Mouse (Mus musculus): ENCODE measurements around the gene Lrrc74a. TPM values are rescaled to one million over a fixed set of nuclear protein-coding genes. Genes with fewer than 3 reads are reported as not detected.

Lrrc74a gene
- total and polyA plus RNA-seq, 3 experiments, result not detected

- TF ChIP-seq ETS1 (conservative IDR thresholded peaks at IDR 0.05; ENCODE audit: low read depth, low read length), result no peak
- TF ChIP-seq MYC (IDR thresholded peaks at IDR 0.05; ENCODE audit: low read depth, low read length), result no peak
- no peak for TF ChIP-seq BHLHE40 (IDR thresholded peaks at IDR 0.05; ENCODE audit: low read depth, low read length)
- TF ChIP-seq POLR2AphosphoS2 (IDR thresholded peaks at IDR 0.05; ENCODE audit: low read depth, low read length), result no peak
- no peak for TF ChIP-seq MXI1 (IDR thresholded peaks at IDR 0.05; ENCODE audit: low read depth, low read length)
- no peak; the same call in 1 of the 2 replicates for TF ChIP-seq RAD21 (IDR thresholded peaks at IDR 0.05; ENCODE audit: low read depth, low read length)
- no peak for TF ChIP-seq HCFC1 (IDR thresholded peaks at IDR 0.05; ENCODE audit: low read depth, low read length)
- TF ChIP-seq ZMIZ1 (IDR thresholded peaks at IDR 0.05; ENCODE audit: low read depth, low read length), result no peak
- no peak for TF ChIP-seq NRF1 (IDR thresholded peaks at IDR 0.05; ENCODE audit: low read depth, low read length)
- no peak for TF ChIP-seq E2F4 (IDR thresholded peaks at IDR 0.05; ENCODE audit: insufficient replicate concordance, low read depth, low read length)
- TF ChIP-seq POLR2A (IDR thresholded peaks at IDR 0.05; ENCODE audit: low read depth, low read length), result no peak
- no peak for TF ChIP-seq JUND (conservative IDR thresholded peaks at IDR 0.05; ENCODE audit: low read depth, low read length)
- no peak for TF ChIP-seq ZC3H11A (IDR thresholded peaks at IDR 0.05; ENCODE audit: low read depth, low read length)
- no peak for TF ChIP-seq CHD2 (IDR thresholded peaks at IDR 0.05; ENCODE audit: low read length)
- no peak for TF ChIP-seq GABPA (IDR thresholded peaks at IDR 0.05; ENCODE audit: insufficient replicate concordance, low read depth, low read length)
- H3K4me1 ChIP-seq (ENCODE audit: control insufficient read depth in 1 of 2, insufficient read depth in 2 of 2), result peaks cover 30 to 68% of the 10 kb centered on the region in 2 experiments
- no peak overlapping the region for H3K27ac ChIP-seq (ENCODE audit: insufficient read depth, low read depth)
- peaks cover 2% of the 10 kb centered on the region for H3K9me3 ChIP-seq (replicated peaks; ENCODE audit: low read length)
- H3K27me3 ChIP-seq (replicated peaks), result no peaks in the 10 kb centered on the region
- in situ Hi-C loops (cut with MboI; ENCODE audit: low pct_ligation_motif_present, low pct_unique_long_range_greater_than_20kb, low sequenced_read_pairs), result no loop called here
- no peak overlapping the region for H3K4me2 ChIP-seq (ENCODE audit: insufficient read depth, low read depth, poor library complexity, severe bottlenecking)
- H3K9ac ChIP-seq (ENCODE audit: insufficient read depth, low read depth), result no peak overlapping the region
- H3K36me3 ChIP-seq (replicated peaks in 1 of 2; ENCODE audit: control insufficient read depth in 1 of 2, insufficient read depth in 1 of 2, low read length in 1 of 2), result no peaks in the 10 kb centered on the region
- no peak for DNase-seq (ENCODE audit: extremely low read depth)
- H3K4me3 ChIP-seq (replicated peaks in 1 of 3; ENCODE audit: low read depth in 2 of 3, low read length in 2 of 3, poor library complexity in 1 of 3), result peak overlapping the region in 1 of 3 experiments; percentile 46
- H3K79me2 ChIP-seq (replicated peaks; ENCODE audit: control insufficient read depth, extremely low read depth, insufficient read depth, poor library complexity, severe bottlenecking), result no peaks in the 10 kb centered on the region
- dilution Hi-C loops (cut with MboI; ENCODE audit: extremely low pct_ligation_motif_present, extremely low pct_unique_long_range_greater_than_20kb, low sequenced_read_pairs), result no loop called here
Observed at GRCm38 (mm10) chr12:86810040-86810439, 75.9 kb downstream of the Lrrc74a start.

GRCm38 (mm10) chr12:86810725-86811444 is 76.7 kb downstream of the Lrrc74a start:
- Histone ChIP-seq H3K9ac (ENCODE audit: insufficient read depth, low read depth) (no peak overlapping the region), H3K9me3 (replicated peaks; ENCODE audit: low read length) (peaks cover 2% of the 10 kb centered on the region), H3K36me3 (replicated peaks in 1 of 2; ENCODE audit: control insufficient read depth in 1 of 2, insufficient read depth in 1 of 2, low read length in 1 of 2) (no peaks in the 10 kb centered on the region), H3K27ac (ENCODE audit: insufficient read depth, low read depth) (peak overlapping the region; percentile 48), H3K79me2 (replicated peaks; ENCODE audit: control insufficient read depth, extremely low read depth, insufficient read depth, poor library complexity, severe bottlenecking) (no peaks in the 10 kb centered on the region), H3K4me2 (ENCODE audit: insufficient read depth, low read depth, poor library complexity, severe bottlenecking) (0 out of 2 replicates have a peak overlapping the region, but pooled peaks have one; percentile 4), H3K27me3 (replicated peaks) (no peaks in the 10 kb centered on the region), H3K4me1 (ENCODE audit: control insufficient read depth in 1 of 2, insufficient read depth in 2 of 2) (peaks cover 30 to 67% of the 10 kb centered on the region in 2 experiments), H3K4me3 (replicated peaks in 1 of 3; ENCODE audit: low read depth in 2 of 3, low read length in 2 of 3, poor library complexity in 1 of 3) (peak overlapping the region in 1 of 3 experiments; percentile 46)
- dilution Hi-C loops (cut with MboI; ENCODE audit: extremely low pct_ligation_motif_present, extremely low pct_unique_long_range_greater_than_20kb, low sequenced_read_pairs) (no loop called here), in situ Hi-C loops (cut with MboI; ENCODE audit: low pct_ligation_motif_present, low pct_unique_long_range_greater_than_20kb, low sequenced_read_pairs) (no loop called here)
- DNase-seq (ENCODE audit: extremely low read depth), result peak; percentile 83
- TF ChIP-seq NELFE (IDR thresholded peaks at IDR 0.05; ENCODE audit: low read depth, low read length) (peak; percentile 29; the same call in 1 of the 2 replicates), POLR2A (IDR thresholded peaks at IDR 0.05; ENCODE audit: low read depth, low read length) (peak; percentile 68), HCFC1 (IDR thresholded peaks at IDR 0.05; ENCODE audit: low read depth, low read length) (peak; percentile 46; the same call in 1 of the 2 replicates), MAX (IDR thresholded peaks at IDR 0.05; ENCODE audit: low read length) (no peak), BHLHE40 (IDR thresholded peaks at IDR 0.05; ENCODE audit: low read depth, low read length) (0 out of 2 replicates have a peak, but pooled peaks have one; percentile 27), TBP (conservative IDR thresholded peaks at IDR 0.05; ENCODE audit: low read depth, low read length) (0 out of 2 replicates have a peak, but pooled peaks have one; percentile 46), ZMIZ1 (IDR thresholded peaks at IDR 0.05; ENCODE audit: low read depth, low read length) (no peak; the same call in 1 of the 2 replicates), E2F4 (IDR thresholded peaks at IDR 0.05; ENCODE audit: insufficient replicate concordance, low read depth, low read length) (no peak), POLR2AphosphoS2 (IDR thresholded peaks at IDR 0.05; ENCODE audit: low read depth, low read length) (no peak), UBTF (IDR thresholded peaks at IDR 0.05; ENCODE audit: low read depth, low read length) (no peak), GABPA (IDR thresholded peaks at IDR 0.05; ENCODE audit: insufficient replicate concordance, low read depth, low read length) (no peak), ELF1 (IDR thresholded peaks at IDR 0.05; ENCODE audit: low read depth, low read length) (peak; percentile 76), ZKSCAN1 (IDR thresholded peaks at IDR 0.05; ENCODE audit: borderline replicate concordance, low read depth, low read length) (no peak), JUN (IDR thresholded peaks at IDR 0.05; ENCODE audit: insufficient read depth, low read depth, low read length) (no peak), JUND (conservative IDR thresholded peaks at IDR 0.05; ENCODE audit: low read depth, low read length) (no peak), TCF12 (IDR thresholded peaks at IDR 0.05; ENCODE audit: low read depth, low read length) (peak; percentile 67; the same call in 1 of the 2 replicates), ZC3H11A (IDR thresholded peaks at IDR 0.05; ENCODE audit: low read depth, low read length) (no peak)

All from CH12.LX (cell line).